Mouse (Mus musculus) heart, postnatal 0 days (tissue): Measurements from ENCODE around the gene Pbxip1.

ENCODE experiments used
- CTCF ChIP-seq: IDR thresholded peaks from 2 replicates; pipeline ENCODE4 v1.5.1; 2016; ENCODE audit warnings: antibody characterized with exemption, control low read depth, low read depth
- EP300 ChIP-seq: IDR thresholded peaks from 2 replicates; pipeline ENCODE4 v1.6.1; 2016; ENCODE audit warnings: antibody characterized with exemption, low read depth

DNA sequence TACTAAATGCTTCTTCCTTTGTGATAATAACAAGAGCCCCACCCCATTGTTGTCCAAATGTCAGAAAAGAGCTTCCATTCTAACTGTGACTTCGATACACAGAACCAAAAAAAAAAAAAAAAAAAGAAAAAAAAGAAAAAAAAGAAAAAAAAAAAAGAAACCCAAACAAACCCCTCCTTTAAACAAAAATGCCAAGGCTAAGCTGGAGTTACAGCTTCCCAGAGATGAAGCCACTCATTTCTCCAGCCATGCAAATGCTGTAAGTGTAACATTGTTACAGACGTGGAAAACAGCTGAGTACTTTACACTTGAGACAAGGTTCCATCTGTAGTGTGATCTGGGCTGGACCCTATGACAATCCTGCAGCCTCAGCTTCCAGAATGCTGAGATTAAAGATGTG is 19.4 kb upstream of the Pbxip1 start:
- TF ChIP-seq EP300 (no peak), CTCF (no peak)
